Mouse (Mus musculus): ENCODE results near the gene Hist1h2bg. TPM values are rescaled to one million over a fixed set of nuclear protein-coding genes. Genes with fewer than 3 reads are reported as not detected.

The Hist1h2bg gene
- polyA plus RNA-seq (2015; fragmentation: Nextera tagmentation; extraction: Ambion mirVana) = 10.7 and 21.8 TPM in 2 replicates

GRCm38 (mm10) chr13:23571022-23571503 lies at the start of gene Hist1h2bg, which contains the start of gene Hist1h2ae:
Hist1h2bg (plus strand) TSS chr13:23571396.
Hist1h2ae (minus strand) TSS chr13:23571220.

GRCm38 (mm10) chr13:23530901-23531875 lies 40.0 kb upstream of the Hist1h2bg start, which contains the start of gene Hist1h4h:
Hist1h4h (plus strand) TSS chr13:23531050.

GRCm38 (mm10) chr13:23533560-23534367 lies 37.4 kb upstream of the Hist1h2bg start, which contains the start of gene Hist1h2af:
Hist1h2af (plus strand) TSS chr13:23533906.

GRCm38 (mm10) chr13:23535137-23536075 lies 35.8 kb upstream of the Hist1h2bg start, which contains the start of gene Hist1h3g:
Hist1h3g (plus strand) TSS chr13:23535422.

GRCm38 (mm10) chr13:23542999-23543607 lies 28.1 kb upstream of the Hist1h2bg start, which contains the start of gene Hist1h2bh:
Hist1h2bh (minus strand) TSS chr13:23543392.

GRCm38 (mm10) chr13:23543965-23544786 lies 27.0 kb upstream of the Hist1h2bg start, which contains the start of gene Hist1h3f:
Hist1h3f (plus strand) TSS chr13:23544052.

GRCm38 (mm10) chr13:23551146-23551834 lies 19.9 kb upstream of the Hist1h2bg start, which contains the start of gene Hist1h4f:
Hist1h4f (minus strand) TSS chr13:23551648.

GRCm38 (mm10) chr13:23552962-23553361 lies 18.2 kb upstream of the Hist1h2bg start, which contains the start of gene Hist1h1d:
Hist1h1d (plus strand) TSS chr13:23553262.

GRCm38 (mm10) chr13:23561883-23562659 lies 9.1 kb upstream of the Hist1h2bg start, which contains the start of gene Hist1h3e:
Hist1h3e (minus strand) TSS chr13:23562369.

GRCm38 (mm10) chr13:23573898-23574524 lies 2.8 kb downstream of the Hist1h2bg start, which contains the start of the genes Hist1h2bf and Hist1h2ad:
Hist1h2bf (minus strand) TSS chr13:23574196.
Hist1h2ad (plus strand) TSS chr13:23574381.

GRCm38 (mm10) chr13:23575271-23575851 lies 4.2 kb downstream of the Hist1h2bg start, which contains the start of gene Hist1h3d:
Hist1h3d (plus strand) TSS chr13:23575763.

GRCm38 (mm10) chr13:23581408-23582218 lies 10.4 kb downstream of the Hist1h2bg start, which contains the start of gene Hist1h4d:
Hist1h4d (plus strand) TSS chr13:23581598.

GRCm38 (mm10) chr13:23620733-23621531 lies 49.7 kb downstream of the Hist1h2bg start, which contains the start of gene Hist1h2be:
Hist1h2be (minus strand) TSS chr13:23621124.

